20 mouse cellular contexts compared by ENCODE assay signal in genomic region chr7:72071418-72072184, GRCm38 (mm10).
"Had no signal": no experiment of that assay in that cellular context is flagged by ENCODE, and none has a peak within 500 bp of the region (broad histone marks: within the 10 kb centered on the region; RNA-seq: fewer than 3 reads in every experiment).

No protein-coding gene starts in this region.

- H3K27me3 ChIP-seq: limb, embryonic 12.5 days; limb, embryonic 15.5 days; midbrain, embryonic 13.5 days; neural tube, embryonic 13.5 days; stomach, embryonic 15.5 days had no signal

- ATAC-seq: liver, postnatal 0 days; lung, postnatal 0 days; midbrain, embryonic 13.5 days had no signal

- DNase-seq: kidney, adult 18-20 months; kidney, adult 9 months; kidney, postnatal 14 days; kidney, postnatal 4 days; liver, postnatal 0 days; lung, embryonic 14.5 days; retina, postnatal 1 day; right cerebral cortex, postnatal 25 days; spleen, adult 18-20 months; thymus, postnatal 25 days had no signal

- H3K27ac ChIP-seq: limb, embryonic 12.5 days; limb, embryonic 15.5 days; liver, embryonic 14.5 days; macrophage; midbrain, embryonic 13.5 days; neural tube, embryonic 13.5 days; stomach, embryonic 15.5 days had no signal

- H3K9me3 ChIP-seq: limb, embryonic 12.5 days; limb, embryonic 15.5 days; midbrain, embryonic 13.5 days; neural tube, embryonic 13.5 days; stomach, embryonic 15.5 days had no signal

- H3K4me1 ChIP-seq: limb, embryonic 15.5 days; midbrain, embryonic 13.5 days; neural tube, embryonic 13.5 days; stomach, embryonic 15.5 days had no signal

- H3K36me3 ChIP-seq: limb, embryonic 12.5 days; limb, embryonic 15.5 days; midbrain, embryonic 13.5 days; neural tube, embryonic 13.5 days; stomach, embryonic 15.5 days had no signal

- H3K4me2 ChIP-seq: limb, embryonic 12.5 days; limb, embryonic 15.5 days; liver, embryonic 11.5 days; lung, embryonic 14.5 days; midbrain, embryonic 13.5 days; neural tube, embryonic 13.5 days; stomach, embryonic 15.5 days had no signal

- H3K4me3 ChIP-seq: limb, embryonic 12.5 days; limb, embryonic 15.5 days; midbrain, embryonic 13.5 days; myocyte; neural tube, embryonic 13.5 days; stomach, embryonic 15.5 days had no signal

- H3K9ac ChIP-seq: limb, embryonic 12.5 days; limb, embryonic 15.5 days; liver, embryonic 14.5 days; liver, postnatal 0 days; lung, embryonic 14.5 days; midbrain, embryonic 13.5 days; neural tube, embryonic 13.5 days; stomach, embryonic 15.5 days had no signal
